Mouse (Mus musculus): ENCODE results near the gene Rtl6.

Rtl6 gene

DNA sequence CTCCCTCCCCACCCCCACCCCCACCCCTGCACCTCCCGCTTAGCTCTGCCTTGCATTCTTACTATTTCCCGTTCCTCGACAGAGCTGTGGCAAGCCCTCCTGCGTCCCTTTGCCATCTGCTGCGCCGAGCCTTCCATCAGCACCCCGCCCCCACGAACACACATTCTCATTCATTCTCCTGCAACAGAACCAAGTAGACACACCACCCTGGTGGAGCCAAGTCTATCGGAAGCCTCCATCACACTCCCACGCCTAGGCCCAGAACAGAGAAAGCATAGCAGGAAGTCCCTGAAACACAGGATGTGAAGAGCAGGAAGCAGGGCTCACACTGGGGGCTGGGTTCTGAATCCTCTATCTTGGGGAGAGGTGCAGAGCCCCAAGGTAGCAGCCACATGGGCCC, 51.6 kb downstream of the Rtl6 start:
- CTCF ChIA-PET: no interaction called here

DNA sequence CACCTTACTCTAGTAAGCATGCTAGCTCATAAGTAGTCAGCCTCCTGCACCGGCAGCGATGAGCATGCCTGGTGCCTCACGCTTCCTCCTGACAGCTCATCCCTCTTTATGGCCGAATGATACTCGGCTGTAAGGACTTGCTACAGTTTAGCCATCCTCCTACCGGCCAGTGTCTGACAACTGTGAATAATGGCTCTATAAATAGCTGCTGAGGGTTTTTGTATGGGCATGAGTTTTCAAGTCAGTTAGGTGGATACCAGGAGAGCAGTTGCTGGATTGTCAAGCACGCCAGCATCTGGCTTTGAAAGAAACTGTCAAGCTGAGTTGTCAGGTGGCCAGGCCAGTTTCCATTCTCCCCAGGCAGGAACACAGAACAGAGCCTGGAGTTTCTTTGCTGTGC, 52.7 kb downstream of the Rtl6 start:
- POLR2A ChIA-PET: no interaction called here
- CTCF ChIA-PET: no interaction called here

More for the DNA sequence above, 51.6 kb downstream of the Rtl6 start:
- POLR2A ChIA-PET: interaction anchor here in 2 of 4 experiments (0.6 to 0.7 kb wide), 2 partner anchors 22 to 25 kb away, joined by 3 to 4 read pairs; no protein-coding TSS in a partner anchor
